Mouse (Mus musculus): Measurements from ENCODE around the gene Fam24a. TPM values are rescaled to one million over a fixed set of nuclear protein-coding genes. Genes with fewer than 3 reads are reported as not detected.

Gene Fam24a
- polyA plus RNA-seq (2012; rRNA removed), result not detected in 2 replicates

DNA sequence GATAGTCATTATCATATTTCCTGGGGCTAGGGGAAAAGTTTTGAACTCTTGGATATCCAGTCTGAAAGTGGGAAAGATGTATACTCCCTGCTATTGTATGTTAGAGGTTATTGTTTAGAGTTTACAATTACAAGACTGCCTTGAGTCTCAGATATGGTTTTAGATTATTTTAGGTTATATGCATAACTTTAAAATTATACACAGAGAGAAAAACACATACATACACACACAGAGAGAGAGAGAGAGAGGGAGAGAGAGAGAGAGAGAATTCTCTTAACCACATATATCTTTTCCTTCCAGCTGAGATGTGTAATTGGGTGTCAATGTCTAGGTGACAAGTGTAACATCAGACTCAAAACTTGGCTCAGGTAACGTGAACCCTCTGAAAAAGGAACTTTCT lies at the start of gene Fam24a:
TSS of gene Fam24a (plus strand) at position 301 of the 400 bp plus-strand sequence.
- no peaks in the 10 kb centered on the region for H3K27me3 ChIP-seq (ENCODE audit: control insufficient read depth, insufficient read depth, low read length)
- 49% methylated on average over 1 of the region's 1 CpGs for WGBS
- TF ChIP-seq POLR2A (IDR thresholded peaks at IDR 0.05; ENCODE audit: low read depth, low read length) (no peak), CTCF (IDR thresholded peaks at IDR 0.05; ENCODE audit: extremely low read depth, insufficient read length, insufficient replicate concordance, low read depth, low read length) (no peak)
- H3K36me3 ChIP-seq (ENCODE audit: control insufficient read depth, insufficient read depth, low read length), result no peaks in the 10 kb centered on the region
- no peak within 1 kb of the TSS for H3K27ac ChIP-seq (ENCODE audit: insufficient read depth, low read depth, low read length)
- H3K4me3 ChIP-seq (ENCODE audit: low read depth, low read length), result no peak within 1 kb of the TSS
- no peaks in the 10 kb centered on the region for H3K4me1 ChIP-seq (ENCODE audit: control insufficient read depth, insufficient read depth, insufficient read length, low read length)

DNA sequence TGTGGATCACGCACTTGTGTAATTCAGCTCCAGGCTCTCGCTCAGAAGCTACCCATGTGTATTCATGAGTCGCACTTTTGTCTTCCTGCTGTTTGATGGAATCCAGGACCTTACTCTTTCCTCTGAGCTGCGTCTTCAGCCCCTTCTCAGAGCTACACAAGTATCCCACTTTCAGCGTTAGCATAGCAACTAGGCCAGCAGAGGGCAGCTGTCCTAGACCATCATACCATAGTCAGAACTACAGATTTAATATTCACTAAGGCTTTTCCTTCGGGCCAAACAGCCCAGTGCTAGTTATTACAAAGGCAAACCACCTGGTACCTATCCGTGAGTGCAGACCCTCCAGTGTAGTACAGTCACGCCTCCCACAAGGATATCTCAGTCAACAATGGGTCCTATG lies 36.5 kb upstream of the Fam24a start:
- H3K4me3 ChIP-seq (ENCODE audit: low read depth, low read length), result no peak overlapping the region
- 70% methylated on average over 8 of the region's 8 CpGs for WGBS
- no peak overlapping the region for H3K27ac ChIP-seq (ENCODE audit: insufficient read depth, low read depth, low read length)
- no peaks in the 10 kb centered on the region for H3K27me3 ChIP-seq (ENCODE audit: control insufficient read depth, insufficient read depth, low read length)
- no peaks in the 10 kb centered on the region for H3K36me3 ChIP-seq (ENCODE audit: control insufficient read depth, insufficient read depth, low read length)
- TF ChIP-seq CTCF (IDR thresholded peaks at IDR 0.05; ENCODE audit: extremely low read depth, insufficient read length, insufficient replicate concordance, low read depth, low read length) (no peak), POLR2A (IDR thresholded peaks at IDR 0.05; ENCODE audit: low read depth, low read length) (no peak)
- H3K4me1 ChIP-seq (ENCODE audit: control insufficient read depth, insufficient read depth, insufficient read length, low read length), result no peaks in the 10 kb centered on the region

DNA sequence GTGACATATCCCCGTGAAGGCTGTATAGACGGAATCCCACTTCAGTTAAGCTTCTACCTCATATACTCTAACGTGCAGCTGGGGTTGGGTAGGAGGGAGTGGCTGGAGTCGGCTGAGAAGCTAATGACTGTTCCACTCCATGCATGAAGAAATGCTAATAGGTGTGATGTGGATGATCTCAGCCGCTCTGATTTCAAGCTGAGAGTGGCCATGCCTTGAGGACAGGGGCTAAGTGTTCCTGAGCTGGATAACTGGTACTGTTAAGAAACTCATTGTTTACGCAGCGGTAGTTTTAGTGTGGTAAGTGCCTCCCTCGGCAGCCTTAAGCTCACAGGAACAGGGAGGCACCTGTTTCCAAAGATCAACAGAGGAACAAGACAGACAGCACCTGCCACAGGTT lies 30.3 kb upstream of the Fam24a start:
- Histone ChIP-seq H3K36me3 (ENCODE audit: control insufficient read depth, insufficient read depth, low read length) (no peaks in the 10 kb centered on the region), H3K4me1 (ENCODE audit: control insufficient read depth, insufficient read depth, insufficient read length, low read length) (no peaks in the 10 kb centered on the region), H3K27ac (ENCODE audit: insufficient read depth, low read depth, low read length) (no peak overlapping the region), H3K27me3 (ENCODE audit: control insufficient read depth, insufficient read depth, low read length) (no peaks in the 10 kb centered on the region), H3K4me3 (ENCODE audit: low read depth, low read length) (no peak overlapping the region)
- WGBS, result 43% methylated on average over 8 of the region's 8 CpGs
- no peak for TF ChIP-seq POLR2A (IDR thresholded peaks at IDR 0.05; ENCODE audit: low read depth, low read length)
- no peak for TF ChIP-seq CTCF (IDR thresholded peaks at IDR 0.05; ENCODE audit: extremely low read depth, insufficient read length, insufficient replicate concordance, low read depth, low read length)

DNA sequence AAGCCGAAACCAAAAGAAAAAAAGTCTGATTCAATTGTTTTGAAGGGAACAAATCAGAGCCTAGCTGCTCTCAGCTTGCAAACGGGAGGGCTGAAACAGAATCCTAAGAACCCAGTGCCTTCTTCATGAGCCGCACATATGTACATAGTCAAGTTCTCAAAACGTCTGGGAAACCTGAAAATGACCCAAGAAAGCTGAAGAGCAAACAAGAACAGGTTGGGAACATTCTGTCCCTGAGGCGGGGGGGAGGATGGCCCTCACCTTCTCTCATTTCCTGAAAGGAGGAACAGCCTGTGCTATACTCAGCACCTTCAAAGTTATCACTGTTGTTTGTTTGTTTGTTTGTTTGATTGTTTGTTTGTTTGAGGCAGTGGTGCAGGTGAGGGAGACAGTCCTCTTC lies 26.9 kb upstream of the Fam24a start:
- Histone ChIP-seq H3K4me1 (ENCODE audit: control insufficient read depth, insufficient read depth, insufficient read length, low read length) (no peaks in the 10 kb centered on the region), H3K27me3 (ENCODE audit: control insufficient read depth, insufficient read depth, low read length) (no peaks in the 10 kb centered on the region), H3K4me3 (ENCODE audit: low read depth, low read length) (no peak overlapping the region), H3K36me3 (ENCODE audit: control insufficient read depth, insufficient read depth, low read length) (no peaks in the 10 kb centered on the region), H3K27ac (ENCODE audit: insufficient read depth, low read depth, low read length) (no peak overlapping the region)
- TF ChIP-seq CTCF (IDR thresholded peaks at IDR 0.05; ENCODE audit: extremely low read depth, insufficient read length, insufficient replicate concordance, low read depth, low read length) (no peak), POLR2A (IDR thresholded peaks at IDR 0.05; ENCODE audit: low read depth, low read length) (no peak)
- 75% methylated on average over 5 of the region's 5 CpGs for WGBS

DNA sequence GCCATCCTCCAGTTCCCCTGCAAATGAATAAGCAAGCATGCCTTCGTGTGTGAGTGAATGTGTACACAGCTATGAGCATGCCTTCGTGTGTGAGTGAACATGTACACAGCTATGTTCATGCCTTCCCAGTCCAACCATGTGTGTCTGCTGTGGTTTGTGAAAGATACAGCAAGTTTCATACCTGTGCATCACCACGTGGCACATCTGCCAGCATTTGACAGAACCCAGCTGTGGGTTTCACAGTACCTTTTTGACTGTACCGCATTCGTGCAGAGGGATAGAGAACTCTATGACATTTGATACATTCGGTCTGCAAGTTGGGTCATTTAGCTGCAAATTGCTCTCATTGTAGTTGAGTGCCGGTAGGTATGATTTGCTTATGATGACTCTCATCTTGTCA lies 19.2 kb upstream of the Fam24a start:
- H3K27me3 ChIP-seq (ENCODE audit: control insufficient read depth, insufficient read depth, low read length), result no peaks in the 10 kb centered on the region
- H3K4me3 ChIP-seq (ENCODE audit: low read depth, low read length), result no peak overlapping the region
- no peak for TF ChIP-seq POLR2A (IDR thresholded peaks at IDR 0.05; ENCODE audit: low read depth, low read length)
- no peak for TF ChIP-seq CTCF (IDR thresholded peaks at IDR 0.05; ENCODE audit: extremely low read depth, insufficient read length, insufficient replicate concordance, low read depth, low read length)
- H3K36me3 ChIP-seq (ENCODE audit: control insufficient read depth, insufficient read depth, low read length), result no peaks in the 10 kb centered on the region
- no peak overlapping the region for H3K27ac ChIP-seq (ENCODE audit: insufficient read depth, low read depth, low read length)
- 77% methylated on average over 7 of the region's 7 CpGs for WGBS
- no peaks in the 10 kb centered on the region for H3K4me1 ChIP-seq (ENCODE audit: control insufficient read depth, insufficient read depth, insufficient read length, low read length)

DNA sequence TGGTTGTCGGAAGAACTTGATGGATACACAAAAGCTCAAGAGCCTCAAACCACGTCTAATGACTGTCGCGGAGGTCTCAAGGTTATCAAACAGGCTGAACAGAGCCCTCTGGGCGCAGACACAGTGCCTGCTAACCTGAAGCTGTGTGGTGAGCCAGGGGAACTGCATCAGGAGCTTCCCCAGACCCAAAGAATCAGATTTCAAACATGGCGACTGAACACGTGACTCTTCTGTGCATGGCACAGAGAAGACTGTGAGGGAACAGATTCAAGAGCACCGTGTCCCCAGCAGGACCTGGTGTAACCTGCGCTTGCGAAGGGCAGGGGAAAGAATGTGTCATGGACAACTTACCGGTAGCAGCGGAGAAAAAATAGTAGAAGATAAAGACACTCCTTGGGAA lies 16.1 kb upstream of the Fam24a start:
- Histone ChIP-seq H3K27me3 (ENCODE audit: control insufficient read depth, insufficient read depth, low read length) (no peaks in the 10 kb centered on the region), H3K4me1 (ENCODE audit: control insufficient read depth, insufficient read depth, insufficient read length, low read length) (no peaks in the 10 kb centered on the region), H3K4me3 (ENCODE audit: low read depth, low read length) (no peak overlapping the region), H3K36me3 (ENCODE audit: control insufficient read depth, insufficient read depth, low read length) (no peaks in the 10 kb centered on the region), H3K27ac (ENCODE audit: insufficient read depth, low read depth, low read length) (no peak overlapping the region)
- TF ChIP-seq CTCF (IDR thresholded peaks at IDR 0.05; ENCODE audit: extremely low read depth, insufficient read length, insufficient replicate concordance, low read depth, low read length), result no peak
- TF ChIP-seq POLR2A (IDR thresholded peaks at IDR 0.05; ENCODE audit: low read depth, low read length), result no peak
- 64% methylated on average over 12 of the region's 12 CpGs for WGBS

DNA sequence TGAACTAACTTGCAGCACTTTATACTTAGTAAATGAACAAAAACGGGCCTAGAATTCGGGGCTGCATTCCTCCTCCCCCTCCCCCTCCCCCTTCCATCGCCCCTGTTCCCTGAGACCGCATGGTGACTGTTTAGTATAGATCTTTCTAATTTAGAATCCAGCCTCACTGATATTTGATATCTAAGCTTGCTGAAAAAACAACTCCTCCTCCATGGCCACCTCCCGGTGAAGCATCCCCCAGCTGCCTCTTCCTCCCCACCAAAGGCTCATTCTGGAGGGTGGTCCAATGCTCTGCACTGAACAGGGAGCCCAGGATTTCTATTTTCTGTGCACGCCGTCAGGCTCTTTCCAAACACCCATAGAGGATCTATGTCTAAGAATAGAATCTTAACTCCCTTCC lies 15.3 kb upstream of the Fam24a start:
- 73% methylated on average over 5 of the region's 7 CpGs for WGBS
- Histone ChIP-seq H3K4me3 (ENCODE audit: low read depth, low read length) (no peak overlapping the region), H3K4me1 (ENCODE audit: control insufficient read depth, insufficient read depth, insufficient read length, low read length) (no peaks in the 10 kb centered on the region), H3K36me3 (ENCODE audit: control insufficient read depth, insufficient read depth, low read length) (no peaks in the 10 kb centered on the region), H3K27me3 (ENCODE audit: control insufficient read depth, insufficient read depth, low read length) (no peaks in the 10 kb centered on the region), H3K27ac (ENCODE audit: insufficient read depth, low read depth, low read length) (no peak overlapping the region)
- no peak for TF ChIP-seq CTCF (IDR thresholded peaks at IDR 0.05; ENCODE audit: extremely low read depth, insufficient read length, insufficient replicate concordance, low read depth, low read length)

DNA sequence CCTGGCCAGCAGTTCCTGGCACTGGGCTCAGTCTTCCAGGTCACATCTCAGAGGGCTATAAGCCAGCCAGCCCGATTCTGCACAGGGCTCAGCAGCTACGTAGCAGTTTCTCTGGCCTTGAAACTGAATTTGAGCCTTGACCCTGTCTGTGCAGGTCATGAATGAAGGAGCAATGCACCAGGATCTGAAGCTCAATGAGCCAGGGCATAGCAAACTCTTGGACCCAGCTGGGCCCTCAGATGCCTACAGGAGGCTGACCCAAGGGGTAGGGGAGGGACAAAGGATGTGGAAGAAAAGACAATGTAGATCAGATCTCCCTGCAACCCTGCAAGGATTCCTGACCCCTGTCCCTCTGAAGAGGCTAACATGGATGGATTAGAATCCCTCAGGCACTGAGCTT lies 11.5 kb upstream of the Fam24a start, which contains the start of gene Cuzd1:
TSS of gene Cuzd1 (minus strand) at position 101 of the 400 bp plus-strand sequence.
- no peak within 1 kb of the TSS for H3K27ac ChIP-seq (ENCODE audit: insufficient read depth, low read depth, low read length)
- H3K36me3 ChIP-seq (ENCODE audit: control insufficient read depth, insufficient read depth, low read length), result no peaks in the 10 kb centered on the region
- no peaks in the 10 kb centered on the region for H3K27me3 ChIP-seq (ENCODE audit: control insufficient read depth, insufficient read depth, low read length)
- TF ChIP-seq POLR2A (IDR thresholded peaks at IDR 0.05; ENCODE audit: low read depth, low read length) (no peak), CTCF (IDR thresholded peaks at IDR 0.05; ENCODE audit: extremely low read depth, insufficient read length, insufficient replicate concordance, low read depth, low read length) (no peak)
- no peaks in the 10 kb centered on the region for H3K4me1 ChIP-seq (ENCODE audit: control insufficient read depth, insufficient read depth, insufficient read length, low read length)
- H3K4me3 ChIP-seq (ENCODE audit: low read depth, low read length), result no peak within 1 kb of the TSS
- 77% methylated on average over 2 of the region's 2 CpGs for WGBS

Measured in small intestine, adult 2 months (tissue).